Mouse (Mus musculus): Measurements from ENCODE around the gene Lzts2. TPM values are rescaled to one million over a fixed set of nuclear protein-coding genes. Genes with fewer than 3 reads are reported as not detected.

Gene Lzts2
- polyA plus RNA-seq (2012; rRNA removed): 47.5 and 50.5 TPM in 2 replicates

DNA sequence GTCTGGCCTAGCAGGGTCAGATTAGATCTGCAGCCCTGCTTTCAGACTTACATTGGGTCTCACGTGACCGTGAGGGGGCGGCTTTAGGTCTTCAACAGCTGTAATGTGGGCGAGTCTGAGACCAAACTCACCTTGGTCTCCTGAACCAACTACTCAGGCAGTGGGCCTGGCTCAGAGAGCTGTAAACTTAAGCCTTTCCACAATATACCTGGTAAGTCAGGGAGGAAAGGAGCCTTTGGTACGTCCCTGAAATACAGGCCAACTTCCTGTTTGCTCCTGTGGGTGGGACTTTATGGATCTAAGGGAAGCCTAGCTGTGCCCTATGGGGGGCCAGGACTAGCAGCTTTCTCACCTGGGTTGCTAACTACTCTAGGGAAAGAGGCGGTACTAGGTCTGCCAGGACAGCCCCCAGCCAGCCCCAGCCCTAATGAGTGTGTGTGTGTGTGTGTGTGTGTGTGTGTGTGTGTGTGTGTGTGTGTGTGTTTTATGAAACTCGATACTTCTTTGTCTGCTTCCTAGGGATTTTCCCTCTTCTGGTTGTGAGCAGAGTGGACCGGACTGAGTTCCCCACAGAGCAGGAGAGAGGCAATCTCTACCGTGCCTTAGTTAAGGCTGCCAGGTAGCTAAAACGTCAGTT lies at the start of gene Lzts2:
Gene Lzts2 (plus strand): TSS at position 80 of the 637 bp plus-strand sequence.

DNA sequence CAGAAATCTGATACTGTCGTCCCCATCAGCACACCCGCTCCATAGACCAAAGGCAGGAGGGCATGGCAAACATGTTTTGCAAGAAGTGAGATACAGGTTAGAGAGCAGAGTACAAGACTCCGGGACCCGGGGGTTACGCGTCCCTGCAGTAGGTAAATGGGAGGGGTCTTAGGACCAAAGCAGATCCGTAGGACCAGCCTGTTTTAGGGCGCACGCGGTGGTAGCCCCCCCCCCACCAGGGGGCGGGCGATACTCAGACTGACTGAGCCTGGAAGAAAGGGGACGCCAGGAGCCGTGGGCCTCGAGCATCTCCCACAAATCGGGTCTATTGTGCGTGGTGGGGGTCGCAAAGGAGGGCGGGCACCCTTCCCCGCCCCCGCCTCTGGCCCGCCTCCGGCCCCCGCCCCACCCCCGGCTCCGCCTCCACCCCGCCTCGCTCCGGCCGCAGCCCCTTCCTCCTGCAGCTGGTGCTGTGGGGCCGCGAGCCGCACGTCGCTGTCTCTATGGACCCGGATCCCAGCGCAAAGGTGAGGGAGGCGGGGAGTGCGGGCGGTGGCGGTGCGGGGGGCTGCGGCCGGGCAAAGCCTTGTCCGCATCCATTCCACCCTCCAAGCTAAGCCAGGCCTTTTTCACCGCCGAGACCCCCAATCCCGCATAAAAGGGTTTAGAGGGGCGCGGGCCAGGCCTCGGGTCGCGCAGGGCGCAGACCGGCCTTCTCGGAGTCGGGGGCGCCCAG lies 25.2 kb upstream of the Lzts2 start, which contains the start of gene Sema4g:
Gene Sema4g (plus strand): TSS at position 271 of the 736 bp plus-strand sequence.

DNA sequence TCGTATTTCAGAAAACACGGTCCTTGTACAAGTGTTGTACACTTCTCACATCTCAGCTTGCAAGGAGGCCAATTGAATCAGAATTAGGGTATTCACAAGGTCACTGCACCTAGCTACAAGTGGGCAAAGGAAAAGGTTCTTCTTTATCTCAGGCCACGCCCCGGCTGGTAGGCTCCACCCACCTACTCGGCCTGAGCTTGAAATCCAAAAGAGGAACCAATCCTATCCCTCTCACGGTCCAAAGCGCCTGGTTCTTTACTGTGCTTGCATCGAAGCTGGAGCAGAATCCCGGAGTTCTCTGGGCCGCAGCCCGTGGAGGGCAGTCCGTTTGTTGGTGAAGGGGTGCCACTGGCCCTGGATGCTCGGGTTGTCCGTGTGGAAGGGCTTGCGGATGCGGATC lies 8.8 kb upstream of the Lzts2 start, which contains the start of gene Twnk:
Gene Twnk (plus strand): TSS at position 220 of the 400 bp plus-strand sequence.

DNA sequence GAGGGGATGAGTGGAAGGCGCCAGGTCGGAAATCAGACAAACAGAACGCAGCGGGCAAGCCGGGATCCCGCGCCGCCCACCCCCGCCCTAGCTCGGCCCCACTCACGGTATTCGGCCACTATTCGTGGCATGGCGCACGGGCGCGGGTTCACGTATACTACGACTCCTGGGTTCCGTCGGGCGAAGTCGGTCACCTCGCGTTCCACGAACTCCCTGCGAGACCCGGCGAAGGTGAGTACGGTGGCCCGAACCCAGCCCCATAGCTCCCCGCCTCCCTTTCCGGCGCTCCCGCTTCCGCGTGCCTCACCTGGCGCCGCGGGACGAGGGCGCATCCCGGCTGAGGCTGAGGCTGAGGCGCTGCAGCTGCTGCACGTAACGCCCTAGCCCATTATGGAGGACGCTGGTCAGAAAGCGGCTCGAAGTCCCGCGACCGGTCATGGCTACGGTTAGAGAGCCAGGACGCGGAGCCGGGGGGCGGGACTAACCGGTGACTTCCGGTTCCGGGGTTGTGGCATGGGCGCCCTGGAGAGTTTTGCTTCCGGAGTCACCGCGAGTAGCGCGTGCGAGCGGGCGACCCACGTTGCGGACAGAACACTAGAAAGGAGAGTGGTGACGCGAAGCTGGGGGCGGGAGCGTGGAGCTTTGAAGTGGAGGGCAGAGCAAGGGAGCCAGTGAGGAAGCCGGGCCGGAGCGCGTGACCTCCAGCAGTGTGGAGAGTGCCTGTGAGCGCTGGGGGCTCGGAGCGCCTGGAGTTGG lies 8.1 kb upstream of the Lzts2 start, which contains the start of gene Mrpl43:
Gene Mrpl43 (minus strand): TSS at position 486 of the 756 bp plus-strand sequence.

DNA sequence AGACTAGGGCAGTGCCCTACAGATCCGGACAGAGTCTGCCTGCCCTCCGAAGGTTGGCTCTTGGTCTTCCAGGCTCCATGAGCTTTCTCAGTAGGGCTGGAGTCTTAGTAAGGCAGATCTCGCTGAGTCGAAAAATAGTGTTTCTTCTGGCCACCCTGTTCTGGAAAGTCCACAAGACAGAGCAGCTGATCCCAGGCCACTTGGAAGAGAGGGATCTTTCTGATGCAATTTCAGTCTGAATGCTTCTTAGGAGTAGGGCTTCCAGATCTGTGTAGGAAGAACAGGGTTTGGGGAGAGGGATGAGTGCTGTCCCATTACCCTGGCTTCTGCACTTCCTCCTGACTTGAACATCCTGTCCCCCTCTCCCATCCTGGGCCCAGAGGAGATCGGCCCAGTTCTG lies 31.4 kb downstream of the Lzts2 start, which contains the start of gene Pdzd7:
Gene Pdzd7 (minus strand): TSS at position 67 of the 400 bp plus-strand sequence.

DNA sequence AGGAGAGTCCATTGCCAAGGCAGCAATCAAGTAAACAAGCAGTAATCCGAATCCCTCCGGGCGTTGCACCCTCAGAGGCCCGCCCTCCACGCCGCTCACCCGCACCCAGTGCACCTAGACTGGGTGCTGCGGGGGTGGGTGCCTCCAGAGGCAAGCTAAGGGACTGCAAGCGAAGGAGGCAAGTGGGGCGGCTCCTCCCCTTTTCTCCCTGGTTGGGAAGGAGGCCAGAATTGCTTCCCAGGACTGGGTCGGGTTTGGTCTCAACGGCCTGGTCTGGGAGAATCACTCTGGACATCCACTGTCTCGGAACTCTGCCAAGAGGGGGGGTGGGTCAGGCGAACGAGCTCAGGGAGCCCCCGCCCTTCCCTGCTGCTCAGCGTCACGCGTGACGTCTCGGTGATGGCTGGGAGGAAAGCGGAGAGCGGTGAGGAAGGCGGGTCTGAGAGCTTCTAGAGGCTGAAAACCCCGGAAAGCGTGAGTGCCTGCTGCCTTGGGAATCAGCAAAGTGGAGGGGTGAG lies 33.3 kb downstream of the Lzts2 start, which contains the start of gene Sfxn3:
Gene Sfxn3 (plus strand): TSS at position 87 of the 518 bp plus-strand sequence.

DNA sequence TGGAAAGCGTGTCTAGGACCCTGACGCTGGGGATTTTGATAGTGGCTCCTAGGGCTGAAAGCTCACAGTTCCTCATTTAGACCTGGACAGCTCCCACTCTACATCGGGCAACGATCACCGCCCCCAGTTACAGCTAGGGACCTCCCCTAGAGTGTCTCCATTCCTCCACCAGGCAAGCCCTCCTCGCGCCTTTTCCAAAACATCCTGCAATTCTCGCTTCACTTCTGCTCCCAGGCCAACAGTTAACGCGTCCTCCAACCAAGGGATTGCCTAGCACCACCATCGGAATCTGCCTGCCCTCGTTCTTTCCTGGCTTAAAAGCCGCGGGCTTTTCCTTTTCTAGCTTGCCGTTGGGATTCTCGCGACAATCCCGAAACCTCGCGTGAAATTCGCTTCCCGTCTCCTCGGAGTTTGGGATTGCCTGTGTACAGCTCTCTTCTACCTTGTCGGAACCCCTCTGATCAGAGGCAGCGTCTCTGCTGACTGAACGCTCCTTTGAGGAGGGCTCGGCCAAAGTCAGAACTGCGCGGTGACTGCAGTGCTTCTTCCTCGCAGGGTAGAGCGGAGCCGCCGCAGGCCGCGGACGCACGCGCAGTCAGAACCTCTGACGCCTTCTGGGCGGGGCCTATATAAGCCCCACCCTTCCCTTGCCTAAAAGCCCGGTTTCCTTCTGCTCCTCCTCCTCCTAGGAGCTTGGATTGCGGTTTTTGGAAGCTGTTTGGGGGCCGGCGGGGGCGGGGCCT lies 60.5 kb downstream of the Lzts2 start, which contains the start of gene Kazald1:
Gene Kazald1 (plus strand): TSS at position 662 of the 743 bp plus-strand sequence.

Other genes with a start within 250 kb of the Lzts2 start
- gene Slf2, start 83.3 kb upstream of the Lzts2 start, polyA plus RNA-seq (2012; rRNA removed): 45.7 and 46.5 TPM in 2 replicates
- 173 and 175 TPM in 2 replicates for gene Sema4g, start 25.3 kb upstream of the Lzts2 start, polyA plus RNA-seq (2012; rRNA removed)
- gene Twnk, start 8.8 kb upstream of the Lzts2 start, polyA plus RNA-seq (2012; rRNA removed): 16.9 and 18.3 TPM in 2 replicates
- 84.1 and 84.8 TPM in 2 replicates for gene Mrpl43, start 8.0 kb upstream of the Lzts2 start, polyA plus RNA-seq (2012; rRNA removed)
- gene Pdzd7, start 31.3 kb downstream of the Lzts2 start, polyA plus RNA-seq (2012; rRNA removed): 7.8 and 8.1 TPM in 2 replicates
- 75.8 and 81.4 TPM in 2 replicates for gene Sfxn3, start 33.1 kb downstream of the Lzts2 start, polyA plus RNA-seq (2012; rRNA removed)
- 2.7 and 6.7 TPM in 2 replicates for gene Kazald1, start 60.8 kb downstream of the Lzts2 start, polyA plus RNA-seq (2012; rRNA removed)
- gene Tlx1, start 136.3 kb downstream of the Lzts2 start, polyA plus RNA-seq (2012; rRNA removed): 0.90 and 2.9 TPM in 2 replicates
- 5.0 and 6.2 TPM in 2 replicates for gene Lbx1, start 221.4 kb downstream of the Lzts2 start, polyA plus RNA-seq (2012; rRNA removed)

All from central nervous system, embryonic 14 days (tissue).